Mouse (Mus musculus): Measurements from ENCODE around the gene Slc13a2.

The Slc13a2 gene

GRCm38 (mm10) chr11:78420263-78420889, 1.6 kb downstream of the Slc13a2 start:
- Histone ChIP-seq H3K36me3 (ENCODE audit: control insufficient read depth, insufficient read depth, low read length, poor library complexity, severe bottlenecking) (no peaks in the 10 kb centered on the region), H3K27me3 (ENCODE audit: control insufficient read depth, insufficient read depth, low read length, poor library complexity, severe bottlenecking) (no peaks in the 10 kb centered on the region; the same call in 1 of the 2 replicates)
- DNase-seq (ENCODE audit: low read depth, low spot score), result no peak

- DNase-seq (ENCODE audit: low read depth, low spot score), result no peak
- Histone ChIP-seq H3K36me3 (ENCODE audit: control insufficient read depth, insufficient read depth, low read length, poor library complexity, severe bottlenecking) (no peaks in the 10 kb centered on the region), H3K27me3 (ENCODE audit: control insufficient read depth, insufficient read depth, low read length, poor library complexity, severe bottlenecking) (no peaks in the 10 kb centered on the region; the same call in 1 of the 2 replicates)
Observed at GRCm38 (mm10) chr11:78416854-78417253, 5.2 kb downstream of the Slc13a2 start.

GRCm38 (mm10) chr11:78412861-78413260, 9.2 kb downstream of the Slc13a2 start:
- no peaks in the 10 kb centered on the region for H3K36me3 ChIP-seq (ENCODE audit: control insufficient read depth, insufficient read depth, low read length, poor library complexity, severe bottlenecking)
- no peak for DNase-seq (ENCODE audit: low read depth, low spot score)
- no peaks in the 10 kb centered on the region for H3K27me3 ChIP-seq (ENCODE audit: control insufficient read depth, insufficient read depth, low read length, poor library complexity, severe bottlenecking)

- DNase-seq (ENCODE audit: low read depth, low spot score), result no peak
- no peaks in the 10 kb centered on the region for H3K27me3 ChIP-seq (ENCODE audit: control insufficient read depth, insufficient read depth, low read length, poor library complexity, severe bottlenecking)
- H3K36me3 ChIP-seq (ENCODE audit: control insufficient read depth, insufficient read depth, low read length, poor library complexity, severe bottlenecking), result no peaks in the 10 kb centered on the region
Observed at GRCm38 (mm10) chr11:78412324-78412850, 9.6 kb downstream of the Slc13a2 start.

- no peak for DNase-seq (ENCODE audit: low read depth, low spot score)
- Histone ChIP-seq H3K36me3 (ENCODE audit: control insufficient read depth, insufficient read depth, low read length, poor library complexity, severe bottlenecking) (no peaks in the 10 kb centered on the region), H3K27me3 (ENCODE audit: control insufficient read depth, insufficient read depth, low read length, poor library complexity, severe bottlenecking) (no peaks in the 10 kb centered on the region)
Observed at GRCm38 (mm10) chr11:78411606-78412323, 10.3 kb downstream of the Slc13a2 start.

GRCm38 (mm10) chr11:78408256-78409240, 13.5 kb downstream of the Slc13a2 start:
- H3K36me3 ChIP-seq (ENCODE audit: control insufficient read depth, insufficient read depth, low read length, poor library complexity, severe bottlenecking), result no peaks in the 10 kb centered on the region
- H3K27me3 ChIP-seq (ENCODE audit: control insufficient read depth, insufficient read depth, low read length, poor library complexity, severe bottlenecking), result no peaks in the 10 kb centered on the region
- DNase-seq (ENCODE audit: low read depth, low spot score), result no peak

GRCm38 (mm10) chr11:78402062-78402461, 20.0 kb downstream of the Slc13a2 start:
- Histone ChIP-seq H3K27me3 (ENCODE audit: control insufficient read depth, insufficient read depth, low read length, poor library complexity, severe bottlenecking) (no peaks in the 10 kb centered on the region), H3K36me3 (ENCODE audit: control insufficient read depth, insufficient read depth, low read length, poor library complexity, severe bottlenecking) (no peaks in the 10 kb centered on the region)
- DNase-seq (ENCODE audit: low read depth, low spot score), result no peak

- no peak for DNase-seq (ENCODE audit: low read depth, low spot score)
- no peaks in the 10 kb centered on the region for H3K36me3 ChIP-seq (ENCODE audit: control insufficient read depth, insufficient read depth, low read length, poor library complexity, severe bottlenecking)
- H3K27me3 ChIP-seq (ENCODE audit: control insufficient read depth, insufficient read depth, low read length, poor library complexity, severe bottlenecking), result no peaks in the 10 kb centered on the region
Observed at GRCm38 (mm10) chr11:78401469-78401868, 20.5 kb downstream of the Slc13a2 start.

GRCm38 (mm10) chr11:78400936-78401335, 21.1 kb downstream of the Slc13a2 start:
- no peak for DNase-seq (ENCODE audit: low read depth, low spot score)
- no peaks in the 10 kb centered on the region for H3K36me3 ChIP-seq (ENCODE audit: control insufficient read depth, insufficient read depth, low read length, poor library complexity, severe bottlenecking)
- no peaks in the 10 kb centered on the region for H3K27me3 ChIP-seq (ENCODE audit: control insufficient read depth, insufficient read depth, low read length, poor library complexity, severe bottlenecking)

GRCm38 (mm10) chr11:78399680-78400079, 22.3 kb downstream of the Slc13a2 start:
- Histone ChIP-seq H3K36me3 (ENCODE audit: control insufficient read depth, insufficient read depth, low read length, poor library complexity, severe bottlenecking) (no peaks in the 10 kb centered on the region), H3K27me3 (ENCODE audit: control insufficient read depth, insufficient read depth, low read length, poor library complexity, severe bottlenecking) (no peaks in the 10 kb centered on the region)
- peak; percentile 73 for DNase-seq (ENCODE audit: low read depth, low spot score)

GRCm38 (mm10) chr11:78398212-78398611, 23.8 kb downstream of the Slc13a2 start:
- DNase-seq (ENCODE audit: low read depth, low spot score), result no peak
- H3K36me3 ChIP-seq (ENCODE audit: control insufficient read depth, insufficient read depth, low read length, poor library complexity, severe bottlenecking), result no peaks in the 10 kb centered on the region
- no peaks in the 10 kb centered on the region for H3K27me3 ChIP-seq (ENCODE audit: control insufficient read depth, insufficient read depth, low read length, poor library complexity, severe bottlenecking)

GRCm38 (mm10) chr11:78397397-78397796, 24.6 kb downstream of the Slc13a2 start:
- Histone ChIP-seq H3K36me3 (ENCODE audit: control insufficient read depth, insufficient read depth, low read length, poor library complexity, severe bottlenecking) (no peaks in the 10 kb centered on the region), H3K27me3 (ENCODE audit: control insufficient read depth, insufficient read depth, low read length, poor library complexity, severe bottlenecking) (no peaks in the 10 kb centered on the region)
- DNase-seq (ENCODE audit: low read depth, low spot score), result peak; percentile 79

- DNase-seq (ENCODE audit: low read depth, low spot score), result no peak
- Histone ChIP-seq H3K27me3 (ENCODE audit: control insufficient read depth, insufficient read depth, low read length, poor library complexity, severe bottlenecking) (no peaks in the 10 kb centered on the region), H3K36me3 (ENCODE audit: control insufficient read depth, insufficient read depth, low read length, poor library complexity, severe bottlenecking) (no peaks in the 10 kb centered on the region)
Observed at GRCm38 (mm10) chr11:78396950-78397349, 25.1 kb downstream of the Slc13a2 start.

GRCm38 (mm10) chr11:78392728-78393127, 29.3 kb downstream of the Slc13a2 start:
- no peak for DNase-seq (ENCODE audit: low read depth, low spot score)
- Histone ChIP-seq H3K27me3 (ENCODE audit: control insufficient read depth, insufficient read depth, low read length, poor library complexity, severe bottlenecking) (no peaks in the 10 kb centered on the region), H3K36me3 (ENCODE audit: control insufficient read depth, insufficient read depth, low read length, poor library complexity, severe bottlenecking) (no peaks in the 10 kb centered on the region)
